Mouse (Mus musculus) heart, embryonic 14.5 days (tissue): ENCODE results near the gene Bend7. TPM values are rescaled to one million over a fixed set of nuclear protein-coding genes. Genes with fewer than 3 reads are reported as not detected.

ENCODE experiments used
- ATAC-seq: fragments of 200-750 bp; cut with Nextera tagmentation; 2 replicates; pipeline ENCODE4 v1.8.0; 2017; ENCODE audit warnings: low read depth, moderate TSS enrichment; ENCODE audit not compliant: insufficient number of reproducible peaks, insufficient read depth, low FRiP score
- H3K27ac ChIP-seq, 2 experiments: fragments of 200-500 bp in 1 of 2; fragments of 300-500 bp in 1 of 2; sonication (generic) in 1 of 2; replicated peaks in 1 of 2; 2 replicates each; pipeline ENCODE4 v1.5.1; 2012 to 2014; ENCODE audit warnings: low read depth in 2 of 2, low read length in 2 of 2, control low read depth in 1 of 2, mild to moderate bottlenecking in 1 of 2, mixed read lengths in 1 of 2; ENCODE audit not compliant: control insufficient read depth in 1 of 2, insufficient read depth in 1 of 2
- H3K27me3 ChIP-seq: fragments of 300-500 bp; sonication (generic); 2 replicates; pipeline ENCODE4 v1.6.1; 2014; ENCODE audit warnings: mild to moderate bottlenecking, low read length, control low read depth; ENCODE audit not compliant: control insufficient read depth, insufficient read depth
- H3K36me3 ChIP-seq: fragments of 300-500 bp; sonication (generic); 2 replicates; pipeline ENCODE4 v1.6.1; 2014; ENCODE audit warnings: mild to moderate bottlenecking, control low read depth, low read length, mixed read lengths; ENCODE audit not compliant: control insufficient read depth, insufficient read depth
- H3K4me1 ChIP-seq, 2 experiments: fragments of 200-500 bp in 1 of 2; fragments of 300-500 bp in 1 of 2; sonication (generic) in 1 of 2; 2 replicates each; pipeline ENCODE4 v1.6.1; 2012 to 2014; ENCODE audit warnings: low read length in 2 of 2, control low read depth in 1 of 2, mixed read lengths in 1 of 2; ENCODE audit not compliant: control insufficient read depth in 2 of 2, insufficient read depth in 2 of 2
- H3K4me2 ChIP-seq: fragments of 300-500 bp; sonication (generic); 2 replicates; pipeline ENCODE4 v1.6.1; 2014; ENCODE audit warnings: mild to moderate bottlenecking, low read length
- H3K4me3 ChIP-seq, 2 experiments: fragments of 200-500 bp in 1 of 2; fragments of 300-500 bp in 1 of 2; sonication (generic) in 1 of 2; 2 replicates each; pipeline ENCODE4 v1.5.1; 2012 to 2014; ENCODE audit warnings: low read length in 2 of 2, mild to moderate bottlenecking in 2 of 2, control low read depth in 1 of 2, low read depth in 1 of 2, moderate library complexity in 1 of 2; ENCODE audit not compliant: control insufficient read depth in 1 of 2, insufficient read depth in 1 of 2
- H3K9ac ChIP-seq: fragments of 300-500 bp; sonication (generic); 2 replicates; pipeline ENCODE4 v1.6.1; 2014; ENCODE audit warnings: mild to moderate bottlenecking, low read length
- H3K9me3 ChIP-seq: fragments of 300-500 bp; sonication (generic); 2 replicates; pipeline ENCODE4 v1.6.1; 2016; ENCODE audit warnings: low read length, control low read depth; ENCODE audit not compliant: control insufficient read depth
- WGBS: fragments of 180-500 bp; shearing (Covaris S2); extraction: QIAGEN DNeasy Blood & Tissue Kit; methylation state at CpG from one replicate; pipeline ENCODE4 v1.1.7; 2014; 5-methylcytosine and 5-hydroxymethylcytosine counted together
- polyA plus RNA-seq: library from polyadenylated mRNA; unstranded; fragments of >200 nt; fragmentation: Nextera tagmentation; extraction: Ambion mirVana; gene quantifications from 2 replicates; pipeline ENCODE4 v1.2.1, GENCODE M21; 2014

Bend7 gene
- polyA plus RNA-seq, 1 experiment from 2014 or later, result 2.6 TPM

DNA sequence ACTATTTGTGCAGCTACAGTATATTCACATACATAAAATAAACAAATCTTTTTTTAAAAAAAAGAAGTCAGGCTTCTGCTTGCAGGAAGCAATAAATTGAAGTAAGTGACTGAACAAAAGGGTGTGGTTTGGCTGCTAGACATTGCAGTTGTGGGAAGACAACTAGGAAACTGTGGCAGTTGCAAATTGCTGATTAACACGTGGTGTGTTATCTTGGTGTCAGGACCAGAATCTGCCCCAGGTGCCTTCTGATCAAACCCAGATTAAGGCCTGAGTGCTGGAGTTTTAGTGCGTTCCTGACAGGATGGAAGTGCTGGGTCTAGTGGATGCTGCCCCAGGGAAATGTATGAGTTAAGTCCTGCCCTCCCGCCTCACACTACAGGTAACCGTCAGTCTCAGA is 113.9 kb downstream of the Bend7 start:
- Histone ChIP-seq H3K36me3 (no peaks in the 10 kb centered on the region), H3K9me3 (no peaks in the 10 kb centered on the region), H3K4me3 (no peak overlapping the region), H3K4me1 (no peaks in the 10 kb centered on the region), H3K9ac (no peak overlapping the region), H3K27me3 (no peaks in the 10 kb centered on the region), H3K4me2 (no peak overlapping the region), H3K27ac (no peak overlapping the region)
- 46% methylated on average over 4 of the region's 4 CpGs for WGBS
- ATAC-seq, result no peak

DNA sequence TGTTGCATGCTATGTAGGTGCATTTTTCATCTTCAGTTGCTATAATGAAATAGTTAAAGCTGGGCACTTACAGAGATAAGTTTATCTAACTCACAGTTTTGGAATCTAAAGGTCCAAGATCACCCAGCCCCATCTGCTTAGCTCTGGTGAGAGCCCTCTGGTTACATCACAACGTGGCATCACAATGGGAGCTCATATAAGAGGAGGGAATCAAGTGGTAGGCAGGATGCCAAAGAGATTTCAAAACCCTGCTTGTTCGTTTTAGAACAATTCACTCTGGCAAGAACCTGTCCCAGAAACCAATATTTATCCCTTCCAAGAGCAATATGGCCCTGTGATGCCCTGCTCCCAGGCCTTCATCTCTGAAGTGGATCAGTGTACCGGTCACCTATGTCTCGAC is 114.5 kb downstream of the Bend7 start:
- H3K27me3 ChIP-seq, result no peaks in the 10 kb centered on the region
- no peaks in the 10 kb centered on the region for H3K9me3 ChIP-seq
- H3K36me3 ChIP-seq, result no peaks in the 10 kb centered on the region
- H3K9ac ChIP-seq, result no peak overlapping the region
- no peaks in the 10 kb centered on the region for H3K4me1 ChIP-seq
- no peak overlapping the region for H3K4me2 ChIP-seq
- no peak for ATAC-seq
- WGBS, result 62% methylated on average over 4 of the region's 4 CpGs
- H3K4me3 ChIP-seq, result no peak overlapping the region
- H3K27ac ChIP-seq, result no peak overlapping the region

GRCm38 (mm10) chr2:4849449-4849848 is 131.8 kb downstream of the Bend7 start:
- Histone ChIP-seq H3K27ac (no peak overlapping the region), H3K9ac (no peak overlapping the region), H3K4me3 (no peak overlapping the region), H3K4me1 (no peaks in the 10 kb centered on the region), H3K27me3 (no peaks in the 10 kb centered on the region), H3K36me3 (no peaks in the 10 kb centered on the region), H3K9me3 (no peaks in the 10 kb centered on the region), H3K4me2 (no peak overlapping the region)
- WGBS, result 84% methylated on average over 2 of the region's 2 CpGs
- ATAC-seq, result no peak

Other genes with a start within 250 kb of the Bend7 start
- gene Prpf18, start 65.7 kb upstream of the Bend7 start, polyA plus RNA-seq, result 27.7 and 27.8 TPM in 2 replicates
- 45.0 and 49.1 TPM in 2 replicates for gene Sephs1, start 163.7 kb downstream of the Bend7 start, polyA plus RNA-seq
- gene Phyh, start 201.2 kb downstream of the Bend7 start, polyA plus RNA-seq, result 212 and 215 TPM in 2 replicates